Mouse (Mus musculus) bone marrow macrophage, adult 2 months (primary cell): ENCODE results near the gene Tubgcp5.

ENCODE experiments used
- CTCF ChIP-seq: IDR thresholded peaks from 2 replicates; pipeline ENCODE4 v1.5.1; 2012; ENCODE audit warnings: low read depth, mild to moderate bottlenecking, low read length, moderate library complexity
- POLR2A ChIP-seq: IDR thresholded peaks from 2 replicates; pipeline ENCODE4 v1.6.1; 2012; ENCODE audit warnings: mild to moderate bottlenecking, low read depth, low read length, borderline replicate concordance

DNA sequence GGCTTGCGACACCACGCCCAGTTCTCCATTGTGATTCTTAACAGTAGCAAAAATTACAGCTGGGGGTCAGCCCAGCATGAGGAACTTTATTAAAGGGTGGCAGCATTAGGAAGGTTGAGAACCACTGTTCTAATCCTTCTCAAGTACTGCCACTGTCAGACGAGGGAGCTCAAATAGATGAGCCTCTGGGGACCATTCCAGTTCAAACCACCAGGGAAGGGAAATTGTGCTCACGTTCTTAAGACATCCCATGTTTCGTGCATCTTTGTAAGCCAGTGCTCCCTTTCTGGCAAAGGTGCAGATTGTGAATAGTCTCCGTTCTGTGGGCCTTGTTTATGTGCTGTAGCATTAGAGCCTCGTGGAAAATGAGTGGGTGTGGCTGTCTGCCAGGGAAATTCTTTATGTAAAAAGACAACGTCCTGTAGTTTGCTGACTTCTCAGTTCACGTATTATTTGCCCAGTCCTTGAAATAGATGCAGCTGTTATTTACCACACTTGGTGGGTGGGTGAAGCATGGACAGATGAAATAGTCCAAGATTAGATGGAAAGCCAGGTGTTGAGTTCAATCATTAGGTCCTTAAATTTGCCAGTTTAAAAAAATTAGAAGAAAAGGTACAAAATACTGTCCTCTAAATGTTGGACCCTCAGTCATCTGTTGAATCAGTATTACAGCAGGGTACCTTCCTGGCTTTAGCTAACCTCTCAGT lies 52.8 kb downstream of the Tubgcp5 start:
- TF ChIP-seq CTCF (no peak), POLR2A (no peak)
